9 mouse cellular contexts compared by ENCODE assay signal in the genomic region with DNA sequence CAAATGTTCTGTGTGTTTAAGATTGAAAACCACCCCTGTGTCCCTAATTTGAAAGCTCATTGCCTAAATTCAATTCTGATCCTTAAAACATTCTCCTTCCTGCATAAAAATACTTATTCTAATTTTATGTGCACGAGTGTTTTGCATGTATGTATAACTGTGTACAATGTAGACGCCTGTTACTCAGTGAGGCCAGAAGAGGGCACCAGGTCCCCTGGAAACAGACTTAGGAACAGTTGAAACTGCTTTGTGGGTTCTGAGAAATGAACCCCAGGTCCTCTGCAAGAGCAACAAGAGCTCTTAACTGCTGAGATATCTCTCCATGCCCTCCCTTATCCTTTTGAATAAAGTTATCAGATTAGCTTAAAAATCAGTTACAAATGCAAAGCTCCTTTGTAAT. TPM values are rescaled to one million over a fixed set of nuclear protein-coding genes. Genes with fewer than 3 reads are reported as not detected.
DNase-seq lines count a peak whose midpoint lies in the region; ATAC-seq and TF ChIP-seq lines count a peak whose summit lies in the region.
"Had no signal": no experiment of that assay in that cellular context is flagged by ENCODE, and none has a peak within 500 bp of the region (broad histone marks: within the 10 kb centered on the region; RNA-seq: fewer than 3 reads in every experiment).

No protein-coding gene starts in this region.

- H3K36me3 ChIP-seq in splenic B cell, adult 2 months (ENCODE audit: control insufficient read depth, insufficient read depth, low read length, poor library complexity, severe bottlenecking) = no peaks in the 10 kb centered on the region
- no peaks in the 10 kb centered on the region for H3K36me3 ChIP-seq in hindbrain, embryonic 13.5 days
- no peaks in the 10 kb centered on the region for H3K36me3 ChIP-seq in midbrain, embryonic 15.5 days (replicated peaks)

- no peak overlapping the region for H3K4me2 ChIP-seq in hindbrain, embryonic 13.5 days
- no peak overlapping the region for H3K4me2 ChIP-seq in midbrain, embryonic 15.5 days

- intact Hi-C loops in gastrocnemius, adult 2 months (cut with DNase I) = no loop called here
- intact Hi-C loops in gastrocnemius, postnatal 14 days (cut with DNase I; ENCODE audit: low total_unique reads) = no loop called here

- peak; percentile 49 to 53; a peak in 2 of 4 replicates for ATAC-seq in hematopoietic stem cell, adult 5-6 weeks (replicated peaks in 1 of 2; ENCODE audit: insufficient read depth in 1 of 2, low FRiP score in 2 of 2, low TSS enrichment in 1 of 2, low read depth in 1 of 2, poor library complexity in 2 of 2, severe bottlenecking in 2 of 2)
- ATAC-seq in hindbrain, embryonic 13.5 days (ENCODE audit: low FRiP score) = no peak
- no peak for ATAC-seq in midbrain, embryonic 15.5 days (replicated peaks)

- no peak overlapping the region for H3K27ac ChIP-seq in gastrocnemius, adult 2 months
- H3K27ac ChIP-seq in hindbrain, embryonic 13.5 days = no peak overlapping the region
- H3K27ac ChIP-seq in midbrain, embryonic 15.5 days = no peak overlapping the region

- H3K27me3 ChIP-seq in splenic B cell, adult 2 months (ENCODE audit: control insufficient read depth, insufficient read depth, low read length, poor library complexity, severe bottlenecking) = peaks cover 2% of the 10 kb centered on the region; the same call in 1 of the 2 replicates
- no peaks in the 10 kb centered on the region for H3K27me3 ChIP-seq in hindbrain, embryonic 13.5 days
- no peaks in the 10 kb centered on the region for H3K27me3 ChIP-seq in midbrain, embryonic 15.5 days (replicated peaks)

- H3K4me3 ChIP-seq in gastrocnemius, adult 2 months = no peak overlapping the region
- H3K4me3 ChIP-seq in hindbrain, embryonic 13.5 days = no peak overlapping the region
- no peak overlapping the region for H3K4me3 ChIP-seq in midbrain, embryonic 15.5 days
- H3K4me3 ChIP-seq: myocyte had no signal

- peak; percentile 59 for TF ChIP-seq CTCF in gastrocnemius, adult 2 months (IDR thresholded peaks at IDR 0.05)

- WGBS in hindbrain, embryonic 13.5 days = 43% methylated on average over 2 of the region's 2 CpGs
- 37% methylated on average over 2 of the region's 2 CpGs for WGBS in midbrain, embryonic 15.5 days

- no peaks in the 10 kb centered on the region for H3K9me3 ChIP-seq in hindbrain, embryonic 13.5 days
- H3K9me3 ChIP-seq in midbrain, embryonic 15.5 days = no peaks in the 10 kb centered on the region

- peak; percentile 23 for DNase-seq in gastrocnemius, adult 2 months
- DNase-seq in gastrocnemius, postnatal 14 days = no peak
- peak; percentile 6 to 16 for DNase-seq in spleen, postnatal 36 days (ENCODE audit: low spot score in 2 of 2)
- DNase-seq in spleen, adult 12 weeks (ENCODE audit: low spot score) = no peak
- peak; percentile 35 for DNase-seq in splenic B cell, adult 2 months (ENCODE audit: low read depth, low spot score)

- H3K9ac ChIP-seq in hindbrain, embryonic 13.5 days = no peak overlapping the region
- no peak overlapping the region for H3K9ac ChIP-seq in midbrain, embryonic 15.5 days

- H3K4me1 ChIP-seq in hindbrain, embryonic 13.5 days (replicated peaks) = no peaks in the 10 kb centered on the region
- H3K4me1 ChIP-seq in midbrain, embryonic 15.5 days = no peaks in the 10 kb centered on the region

RNA-seq across cellular contexts. Expression of gene Gcsam, which starts 27.7 kb away (rescaled TPM):
- total RNA-seq in gastrocnemius, adult 2 months (2021) = not detected
- total RNA-seq in gastrocnemius, postnatal 14 days (2021) = under 1 TPM; 0.11 to 0.14 TPM
- 4.2 and 7.8 TPM in 2 replicates for total RNA-seq in hematopoietic stem cell, adult 5-6 weeks (2017)
- not detected in 2 replicates for polyA plus RNA-seq in hindbrain, embryonic 13.5 days (2015; fragmentation: Nextera tagmentation; extraction: Ambion mirVana)
- polyA plus RNA-seq in midbrain, embryonic 15.5 days (2015; fragmentation: Nextera tagmentation; extraction: Ambion mirVana) = not detected in 2 replicates
- polyA plus RNA-seq: myocyte had no signal

RNA-seq across cellular contexts. Expression of gene Slc9c1, which starts 47.4 kb away (rescaled TPM):
- not detected for total RNA-seq in gastrocnemius, adult 2 months (2021)
- not detected for total RNA-seq in gastrocnemius, postnatal 14 days (2021)
- total RNA-seq in hematopoietic stem cell, adult 5-6 weeks (2017) = not detected in 2 replicates
- not detected in 2 replicates for polyA plus RNA-seq in hindbrain, embryonic 13.5 days (2015; fragmentation: Nextera tagmentation; extraction: Ambion mirVana)
- not detected in 2 replicates for polyA plus RNA-seq in midbrain, embryonic 15.5 days (2015; fragmentation: Nextera tagmentation; extraction: Ambion mirVana)
- polyA plus RNA-seq: myocyte had no signal

RNA-seq across cellular contexts. Expression of gene Gm17783, which starts 50.7 kb away (rescaled TPM):
- not detected for total RNA-seq in gastrocnemius, adult 2 months (2021)
- not detected for total RNA-seq in gastrocnemius, postnatal 14 days (2021)
- total RNA-seq in hematopoietic stem cell, adult 5-6 weeks (2017) = not detected in 2 replicates
- not detected in 2 replicates for polyA plus RNA-seq in hindbrain, embryonic 13.5 days (2015; fragmentation: Nextera tagmentation; extraction: Ambion mirVana)
- not detected in 2 replicates for polyA plus RNA-seq in midbrain, embryonic 15.5 days (2015; fragmentation: Nextera tagmentation; extraction: Ambion mirVana)
- polyA plus RNA-seq: myocyte had no signal

Comparison
In these comparisons a context has a peak if more than half of its experiments do, and no peak if none do; other contexts are left out.
1. DNase-seq: peak in gastrocnemius, adult 2 months (single experiment), spleen, postnatal 36 days (2 of 2) and splenic B cell, adult 2 months (single experiment); none in gastrocnemius, postnatal 14 days (single experiment) and spleen, adult 12 weeks (single experiment).
2. ATAC-seq: peak in hematopoietic stem cell, adult 5-6 weeks (2 of 2); none in hindbrain, embryonic 13.5 days (single experiment) and midbrain, embryonic 15.5 days (single experiment).